Mouse (Mus musculus) frontal cortex, postnatal 36 days (tissue): ENCODE measurements around the gene Slc4a5.

ENCODE experiments used
- DNase-seq, 2 experiments: peaks; one replicate each; pipeline ENCODE4 v3.0.0; 2022; ENCODE audit warnings: low spot score in 2 of 2

Slc4a5 gene

GRCm38 (mm10) chr6:83219814-83220213 lies at the start of gene Slc4a5:
Gene Slc4a5, plus strand, starts transcription at chr6:83219828.
- no peak for DNase-seq

- DNase-seq, result no peak
Measured at GRCm38 (mm10) chr6:83169872-83170271, 49.8 kb upstream of the Slc4a5 start.

- DNase-seq, result no peak
Measured at GRCm38 (mm10) chr6:83171063-83171462, 48.6 kb upstream of the Slc4a5 start.

DNA sequence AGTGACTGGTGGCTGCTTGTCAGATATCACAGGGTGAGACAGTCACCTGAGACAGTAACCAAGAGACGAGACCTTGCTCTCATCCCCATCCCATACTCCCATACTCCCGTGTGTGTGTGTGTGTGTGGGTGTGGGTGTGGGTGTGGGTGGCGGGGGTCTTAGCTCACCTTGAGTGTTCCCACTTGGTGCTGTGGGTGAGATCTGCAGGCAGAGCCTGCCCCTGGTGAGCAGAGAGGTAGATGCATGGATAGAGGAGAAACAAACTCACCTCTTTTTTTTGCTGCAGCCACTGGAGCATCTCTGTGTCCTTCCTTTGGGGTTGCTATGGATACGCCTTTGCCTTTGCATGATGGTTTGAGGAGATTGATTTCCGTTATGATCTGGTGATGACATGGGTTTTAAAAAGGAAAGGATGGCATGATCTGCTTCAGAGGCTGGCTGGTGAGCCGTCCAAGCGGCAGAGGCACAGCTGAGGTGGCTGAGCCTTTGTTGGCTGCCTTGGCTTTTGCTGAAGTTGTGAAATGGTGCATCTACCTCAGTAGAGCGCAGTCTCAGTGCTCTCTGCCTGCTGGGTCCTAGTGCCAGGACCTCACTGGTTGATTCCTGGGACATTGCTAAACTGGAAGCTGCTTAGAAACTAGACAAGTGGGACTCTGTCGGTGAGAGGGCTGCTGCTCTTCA lies 47.2 kb upstream of the Slc4a5 start:
- peak; percentile 72 to 84 for DNase-seq

- no peak for DNase-seq
Measured at GRCm38 (mm10) chr6:83175996-83176395, 43.6 kb upstream of the Slc4a5 start.

GRCm38 (mm10) chr6:83179390-83180117 lies 40.1 kb upstream of the Slc4a5 start:
- DNase-seq, result peak; percentile 81

DNA sequence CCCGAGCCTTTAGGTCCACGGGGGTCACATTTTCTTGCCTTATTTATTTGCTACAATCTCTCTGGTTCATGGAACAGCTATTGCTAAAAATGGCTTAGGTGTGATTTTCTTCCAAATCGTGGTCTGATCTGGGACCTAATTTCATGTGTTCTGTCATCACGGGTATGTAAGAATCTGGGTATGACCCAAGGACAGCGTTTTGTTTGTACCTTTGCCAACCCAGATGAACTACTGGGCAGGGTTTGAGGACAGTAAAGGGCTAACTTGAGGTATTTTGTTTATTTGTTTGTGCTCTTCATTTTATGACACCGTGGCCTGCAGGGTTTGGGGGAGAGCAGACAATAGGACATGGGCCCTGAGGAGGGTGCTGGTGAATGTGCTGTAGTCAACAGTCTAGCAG lies 39.0 kb upstream of the Slc4a5 start:
- no peak for DNase-seq

DNA sequence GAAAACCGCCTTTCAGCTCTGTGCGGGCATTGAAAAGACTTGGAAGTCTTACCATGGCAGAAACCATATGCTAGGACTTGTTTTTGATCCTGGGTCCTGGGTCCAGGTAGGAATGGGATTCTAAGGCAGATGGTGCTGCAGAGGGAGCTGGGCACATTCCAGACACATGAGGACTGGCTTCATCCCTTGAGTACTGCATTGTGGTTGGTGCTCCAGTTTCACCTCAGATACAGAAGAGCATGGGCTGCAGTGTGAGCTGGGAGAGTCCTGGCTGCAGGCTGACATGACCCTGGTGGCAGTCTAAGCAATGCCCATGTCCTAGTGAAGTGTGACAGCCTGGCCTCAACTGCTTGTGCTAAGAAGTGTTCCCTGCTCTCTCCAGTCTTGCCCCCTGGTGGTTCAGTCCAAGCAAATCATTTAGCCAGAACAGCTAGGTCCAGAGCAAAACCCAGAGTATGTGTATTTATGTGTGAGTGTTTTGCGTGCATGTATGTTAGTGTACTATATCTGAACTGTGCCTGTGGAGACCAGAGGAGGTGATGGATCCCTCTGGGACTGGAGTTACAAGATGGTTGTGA lies 34.7 kb upstream of the Slc4a5 start:
- DNase-seq, result no peak

- DNase-seq, result peak; percentile 87 to 91
Measured at GRCm38 (mm10) chr6:83185895-83186861, 33.5 kb upstream of the Slc4a5 start.

DNA sequence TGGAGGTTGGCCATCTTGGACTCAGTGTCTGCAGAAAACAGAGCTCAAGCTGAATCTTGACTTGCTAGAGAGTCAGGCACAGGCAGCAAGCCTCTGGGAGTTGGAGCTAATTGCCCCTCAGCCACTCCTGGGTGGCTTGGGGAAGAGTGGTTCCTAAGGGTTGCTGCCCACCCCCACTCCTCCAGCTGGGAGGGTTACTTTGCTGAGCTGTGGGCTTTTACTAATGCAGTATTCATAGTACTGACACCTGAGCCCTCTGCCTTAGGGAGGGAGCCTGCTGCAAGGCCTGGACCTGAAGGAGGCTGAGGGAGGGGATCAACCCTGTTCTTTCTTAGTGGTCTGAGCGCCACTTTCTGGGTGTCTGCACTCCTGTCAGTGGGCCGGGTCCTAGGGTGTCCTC lies 32.7 kb upstream of the Slc4a5 start:
- no peak for DNase-seq

- DNase-seq, result no peak
Measured at GRCm38 (mm10) chr6:83193571-83193970, 26.1 kb upstream of the Slc4a5 start.

- DNase-seq, result peak; percentile 69 to 75
Measured at GRCm38 (mm10) chr6:83197345-83198004, 22.2 kb upstream of the Slc4a5 start.

- no peak for DNase-seq
Measured at GRCm38 (mm10) chr6:83203320-83203719, 16.3 kb upstream of the Slc4a5 start.

DNA sequence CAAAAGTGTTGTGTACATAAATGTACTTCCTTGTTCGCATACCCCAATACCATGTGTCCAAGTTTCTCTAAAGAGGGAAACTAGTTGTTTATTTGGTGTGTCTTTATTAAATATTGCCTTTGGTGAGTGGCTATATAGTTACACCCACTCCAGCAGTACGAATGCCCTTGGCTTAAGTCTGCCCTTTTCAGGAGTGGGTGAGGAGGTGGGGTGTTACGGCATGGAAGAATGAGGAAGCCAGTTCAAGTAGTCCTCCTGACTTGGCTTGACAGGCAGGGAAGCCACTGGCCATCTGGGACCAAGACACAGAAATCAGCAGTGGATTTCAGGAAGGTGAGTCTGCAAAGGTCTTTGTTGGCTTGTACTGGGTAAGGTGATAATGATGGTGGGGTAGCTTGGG lies 13.8 kb upstream of the Slc4a5 start:
- no peak for DNase-seq

- no peak for DNase-seq
Measured at GRCm38 (mm10) chr6:83206321-83206720, 13.3 kb upstream of the Slc4a5 start.

GRCm38 (mm10) chr6:83207361-83208049 lies 12.1 kb upstream of the Slc4a5 start:
- no peak for DNase-seq

- DNase-seq, result no peak
Measured at GRCm38 (mm10) chr6:83208050-83208400, 11.6 kb upstream of the Slc4a5 start.

DNA sequence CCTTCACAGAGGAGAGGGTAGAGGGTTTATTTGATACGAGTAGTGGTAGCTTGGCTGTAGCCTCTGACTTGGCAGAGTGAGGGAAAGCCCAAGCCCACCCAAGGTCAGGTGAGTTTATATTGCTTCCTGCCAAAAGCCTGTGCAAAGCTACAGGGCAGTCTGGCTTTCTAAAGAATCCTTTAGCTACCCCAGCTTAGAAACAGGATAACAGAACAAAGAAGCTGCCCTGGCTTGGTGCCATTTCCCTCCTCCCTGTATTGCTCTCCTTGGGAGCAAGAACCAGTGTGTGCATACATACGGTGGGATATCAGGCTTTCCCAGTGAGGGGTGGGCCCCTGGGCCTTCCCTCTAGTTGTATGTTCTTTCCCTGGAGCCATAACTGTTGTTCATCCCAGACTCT lies 9.1 kb upstream of the Slc4a5 start:
- DNase-seq, result no peak

DNA sequence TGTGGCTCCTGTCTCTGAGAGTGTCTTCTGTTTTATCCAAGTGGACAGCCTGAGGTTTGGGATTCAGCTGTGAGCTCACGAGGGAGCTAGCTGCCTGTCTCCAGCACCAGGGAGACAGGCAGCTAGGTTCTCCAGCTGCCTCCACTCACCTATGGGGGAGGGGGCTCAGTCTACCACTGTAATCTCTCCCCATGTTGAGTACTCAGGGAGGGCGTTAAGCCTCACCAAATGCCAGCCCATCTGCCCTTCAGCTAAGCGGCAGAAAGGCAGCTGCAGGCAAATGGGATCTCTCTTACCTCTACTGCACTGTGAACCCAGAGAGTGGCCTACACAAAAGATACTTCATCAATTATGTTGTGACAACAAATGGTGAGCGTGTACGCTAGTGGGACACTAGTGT lies 8.1 kb upstream of the Slc4a5 start:
- DNase-seq, result no peak

DNA sequence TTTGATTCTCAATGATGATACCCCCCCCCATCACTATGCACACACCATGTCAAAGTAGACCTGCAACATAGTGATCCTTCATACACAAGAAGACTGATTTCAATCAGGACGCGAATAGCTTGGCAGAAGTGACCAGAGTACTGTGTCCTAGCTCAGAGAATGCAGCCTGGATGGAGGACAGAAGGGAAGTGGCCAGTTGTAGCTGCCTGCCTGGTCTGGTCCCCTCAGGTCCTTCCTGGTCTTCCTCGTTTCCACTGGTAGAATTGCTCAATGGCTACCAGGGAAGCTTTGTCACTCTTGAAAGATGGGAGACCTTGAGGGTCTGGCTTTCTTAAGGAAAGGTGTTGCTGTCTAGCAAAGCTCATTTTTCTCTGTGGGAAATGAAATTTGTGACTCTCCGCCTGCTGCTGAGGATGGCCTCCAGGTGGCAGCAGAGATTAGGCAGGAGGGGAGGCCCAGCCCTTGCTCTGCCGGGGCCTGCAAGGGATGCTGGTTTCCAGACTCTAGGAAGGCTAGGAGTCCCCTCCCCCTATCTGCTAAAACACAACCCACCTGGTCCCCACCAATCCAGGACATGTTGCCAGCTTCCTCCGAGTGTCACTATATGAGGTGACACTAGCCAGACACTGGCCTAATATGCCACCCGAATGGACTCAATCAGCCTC lies 4.5 kb upstream of the Slc4a5 start:
- DNase-seq, result peak; percentile 67 to 70
